Mouse (Mus musculus) heart, postnatal 0 days (tissue): ENCODE results near the gene Prep. TPM values are rescaled to one million over a fixed set of nuclear protein-coding genes. Genes with fewer than 3 reads are reported as not detected.

Source experiments
- ATAC-seq: fragments of 200-750 bp; cut with Nextera tagmentation; 2 replicates; pipeline ENCODE4 v1.8.0; 2017; ENCODE audit warnings: low read depth, moderate number of reproducible peaks, moderate library complexity; ENCODE audit not compliant: insufficient read depth
- DNase-seq: peaks from one replicate; pipeline ENCODE4 v3.0.0-alpha.2; 2016; ENCODE audit warnings: low spot score
- H3K27ac ChIP-seq: fragments of 300-500 bp; sonication (generic); 2 replicates; pipeline ENCODE4 v1.5.1; 2014; ENCODE audit warnings: low read depth, mild to moderate bottlenecking
- H3K27me3 ChIP-seq: fragments of 300-500 bp; sonication (generic); 2 replicates; pipeline ENCODE4 v1.6.1; 2014; ENCODE audit warnings: low read length, mixed read lengths; ENCODE audit not compliant: control insufficient read depth, insufficient read depth
- H3K36me3 ChIP-seq: fragments of 300-500 bp; sonication (generic); replicated peaks from 2 replicates; pipeline ENCODE4 v1.6.1; 2014; ENCODE audit warnings: low read length, mixed read lengths; ENCODE audit not compliant: control insufficient read depth, insufficient read depth
- H3K4me1 ChIP-seq: fragments of 300-500 bp; sonication (generic); 2 replicates; pipeline ENCODE4 v1.6.1; 2014; ENCODE audit warnings: antibody characterized with exemption; ENCODE audit not compliant: control insufficient read depth, insufficient read depth
- H3K4me2 ChIP-seq: fragments of 300-500 bp; sonication (generic); 2 replicates; pipeline ENCODE4 v1.6.1; 2014; ENCODE audit warnings: low read depth, mild to moderate bottlenecking, low read length, moderate library complexity
- H3K4me3 ChIP-seq: fragments of 300-500 bp; sonication (generic); 2 replicates; pipeline ENCODE4 v1.5.1; 2014; ENCODE audit warnings: low read depth, low read length
- H3K9ac ChIP-seq: fragments of 300-500 bp; sonication (generic); replicated peaks from 2 replicates; pipeline ENCODE4 v1.6.1; 2014; ENCODE audit warnings: low read depth, low read length, mixed read lengths
- H3K9me3 ChIP-seq: fragments of 300-500 bp; sonication (generic); replicated peaks from 2 replicates; pipeline ENCODE4 v1.6.1; 2016; ENCODE audit warnings: low read length; ENCODE audit not compliant: control insufficient read depth
- CTCF ChIP-seq: IDR thresholded peaks from 2 replicates; pipeline ENCODE4 v1.5.1; 2016; ENCODE audit warnings: antibody characterized with exemption, control low read depth, low read depth
- EP300 ChIP-seq: IDR thresholded peaks from 2 replicates; pipeline ENCODE4 v1.6.1; 2016; ENCODE audit warnings: antibody characterized with exemption, low read depth
- WGBS: fragments of 180-500 bp; shearing (Covaris S2); extraction: QIAGEN DNeasy Blood & Tissue Kit; methylation state at CpG from one replicate; pipeline ENCODE4 v1.1.7; 2014; 5-methylcytosine and 5-hydroxymethylcytosine counted together
- polyA plus RNA-seq: library from polyadenylated mRNA; unstranded; fragments of >200 nt; fragmentation: Nextera tagmentation; extraction: Ambion mirVana; gene quantifications from 2 replicates; pipeline ENCODE4 v1.2.1, GENCODE M21; 2015
- total RNA-seq: library from RNA; depleted of rRNA; stranded (reverse); fragments of >200 nt; gene quantifications from 2 replicates; pipeline ENCODE4 v1.2.3, GENCODE M21; 2014; ENCODE audit warnings: low replicate concordance

Gene Prep
- total and polyA plus RNA-seq, 2 experiments from 2014 or later, result 16.8 to 16.9 TPM

- no peaks in the 10 kb centered on the region for H3K9me3 ChIP-seq
- ATAC-seq, result peak; percentile 50; the same call in 1 of the 2 replicates
- H3K4me2 ChIP-seq, result no peak overlapping the region
- H3K9ac ChIP-seq, result no peak overlapping the region
- H3K4me3 ChIP-seq, result no peak overlapping the region
- H3K27ac ChIP-seq, result no peak overlapping the region
- TF ChIP-seq EP300, result no peak
- peak; percentile 47 for TF ChIP-seq CTCF
- H3K27me3 ChIP-seq, result no peaks in the 10 kb centered on the region
- H3K36me3 ChIP-seq, result peaks cover 42% of the 10 kb centered on the region
- 86% methylated on average over 2 of the region's 2 CpGs for WGBS
- no peak for DNase-seq
- peaks cover 7% of the 10 kb centered on the region for H3K4me1 ChIP-seq
These were observed 31.7 kb downstream of the Prep start for GRCm38 (mm10) chr10:45098751-45099150.

- no peaks in the 10 kb centered on the region for H3K9me3 ChIP-seq
- ATAC-seq (no peak), DNase-seq (no peak)
- no peak overlapping the region for H3K27ac ChIP-seq
- 68% methylated on average over 11 of the region's 11 CpGs for WGBS
- H3K27me3 ChIP-seq, result no peaks in the 10 kb centered on the region
- TF ChIP-seq EP300, result no peak
- TF ChIP-seq CTCF, result no peak
- no peak overlapping the region for H3K4me2 ChIP-seq
- H3K4me1 ChIP-seq, result peaks cover 11% of the 10 kb centered on the region
- H3K9ac ChIP-seq, result no peak overlapping the region
- peaks cover 32% of the 10 kb centered on the region for H3K36me3 ChIP-seq
- no peak overlapping the region for H3K4me3 ChIP-seq
These were observed 33.5 kb downstream of the Prep start for GRCm38 (mm10) chr10:45100473-45100872.

- ATAC-seq (no peak), DNase-seq (no peak)
- H3K4me1 ChIP-seq, result peaks cover 11% of the 10 kb centered on the region
- no peak overlapping the region for H3K4me2 ChIP-seq
- TF ChIP-seq EP300 (no peak), CTCF (no peak)
- no peaks in the 10 kb centered on the region for H3K27me3 ChIP-seq
- WGBS, result 56% methylated on average over 11 of the region's 11 CpGs
- H3K9me3 ChIP-seq, result no peaks in the 10 kb centered on the region
- H3K4me3 ChIP-seq, result no peak overlapping the region
- H3K36me3 ChIP-seq, result peaks cover 25% of the 10 kb centered on the region
- H3K27ac ChIP-seq, result peak overlapping the region; percentile 76; the same call in 1 of the 2 replicates
- no peak overlapping the region for H3K9ac ChIP-seq
These were observed 36.2 kb downstream of the Prep start for GRCm38 (mm10) chr10:45103184-45103583.

- ATAC-seq (peak; percentile 83), DNase-seq (peak; percentile 55)
- 15% methylated on average over 7 of the region's 7 CpGs for WGBS
- Histone ChIP-seq H3K4me2 (peak overlapping the region; percentile 8; the same call in 1 of the 2 replicates), H3K27ac (peak overlapping the region; percentile 76), H3K4me1 (peaks cover 11% of the 10 kb centered on the region), H3K9ac (no peak overlapping the region), H3K4me3 (no peak overlapping the region), H3K27me3 (no peaks in the 10 kb centered on the region), H3K36me3 (peaks cover 25% of the 10 kb centered on the region), H3K9me3 (no peaks in the 10 kb centered on the region)
- TF ChIP-seq EP300 (no peak), CTCF (no peak)
These were observed 37.1 kb downstream of the Prep start for GRCm38 (mm10) chr10:45104098-45104497.

GRCm38 (mm10) chr10:45104535-45105079 lies 37.6 kb downstream of the Prep start:
- Histone ChIP-seq H3K36me3 (peaks cover 30% of the 10 kb centered on the region), H3K4me3 (no peak overlapping the region), H3K4me1 (peaks cover 11% of the 10 kb centered on the region), H3K9me3 (no peaks in the 10 kb centered on the region), H3K27me3 (no peaks in the 10 kb centered on the region), H3K9ac (no peak overlapping the region), H3K27ac (peak overlapping the region; percentile 76), H3K4me2 (peak overlapping the region; percentile 8; the same call in 1 of the 2 replicates)
- peak; percentile 55 for DNase-seq
- TF ChIP-seq CTCF (no peak), EP300 (no peak)
- ATAC-seq, result peak; percentile 78
- WGBS, result 24% methylated on average over 4 of the region's 4 CpGs

GRCm38 (mm10) chr10:45106541-45106940 lies 39.5 kb downstream of the Prep start:
- Histone ChIP-seq H3K27ac (no peak overlapping the region), H3K4me1 (peaks cover 11% of the 10 kb centered on the region), H3K4me3 (no peak overlapping the region), H3K27me3 (no peaks in the 10 kb centered on the region), H3K9me3 (no peaks in the 10 kb centered on the region), H3K9ac (no peak overlapping the region), H3K36me3 (peaks cover 43% of the 10 kb centered on the region), H3K4me2 (no peak overlapping the region)
- TF ChIP-seq CTCF (no peak), EP300 (no peak)
- 88% methylated on average over 4 of the region's 4 CpGs for WGBS
- ATAC-seq (no peak), DNase-seq (no peak)
